Mouse (Mus musculus) brain, adult 2 months (tissue): ENCODE measurements around the gene 9130213A22Rik.
"Not testable (repeated sequence)": the region's sequence is repeated elsewhere in the genome, so short reads cannot be mapped to it uniquely, and the experiment has no call there.

Experiments
- DNase-seq: peaks from one replicate; pipeline ENCODE4 v3.0.0; 2011; ENCODE audit warnings: low read depth, low spot score

Gene 9130213A22Rik

GRCm38 (mm10) chr11:69093856-69094255, 28.5 kb downstream of the 9130213A22Rik start:
- DNase-seq = not testable (repeated sequence)

GRCm38 (mm10) chr11:69092871-69093270, 29.5 kb downstream of the 9130213A22Rik start:
- no peak for DNase-seq

- DNase-seq = peak; percentile 83
Measured at GRCm38 (mm10) chr11:69092386-69092751, 30.0 kb downstream of the 9130213A22Rik start.

- DNase-seq = no peak
Measured at GRCm38 (mm10) chr11:69091566-69092385, 30.6 kb downstream of the 9130213A22Rik start.

- no peak for DNase-seq
Measured at GRCm38 (mm10) chr11:69090367-69090766, 32.0 kb downstream of the 9130213A22Rik start.

- DNase-seq = no peak
Measured at GRCm38 (mm10) chr11:69089616-69090290, 32.6 kb downstream of the 9130213A22Rik start.

- peak; percentile 53 for DNase-seq
Measured at GRCm38 (mm10) chr11:69088856-69089615, 33.4 kb downstream of the 9130213A22Rik start.

- peak; percentile 94 for DNase-seq
Measured at GRCm38 (mm10) chr11:69088103-69088855, 34.1 kb downstream of the 9130213A22Rik start, which contains the start of gene Vamp2. TSS of gene Vamp2 (plus strand) at chr11:69088490.

GRCm38 (mm10) chr11:69087597-69087996, 34.8 kb downstream of the 9130213A22Rik start:
- no peak for DNase-seq

- peak; percentile 84 for DNase-seq
Measured at GRCm38 (mm10) chr11:69087082-69087481, 35.3 kb downstream of the 9130213A22Rik start.

- DNase-seq = peak; percentile 89
Measured at GRCm38 (mm10) chr11:69086390-69086789, 36.0 kb downstream of the 9130213A22Rik start.

- DNase-seq = no peak
Measured at GRCm38 (mm10) chr11:69085608-69086007, 36.8 kb downstream of the 9130213A22Rik start.

- no peak for DNase-seq
Measured at GRCm38 (mm10) chr11:69081613-69082012, 40.8 kb downstream of the 9130213A22Rik start.

- no peak for DNase-seq
Measured at GRCm38 (mm10) chr11:69080855-69081222, 41.5 kb downstream of the 9130213A22Rik start.

- DNase-seq = no peak
Measured at GRCm38 (mm10) chr11:69080102-69080854, 42.1 kb downstream of the 9130213A22Rik start.

- no peak for DNase-seq
Measured at GRCm38 (mm10) chr11:69078805-69079438, 43.5 kb downstream of the 9130213A22Rik start.

- DNase-seq = no peak
Measured at GRCm38 (mm10) chr11:69078041-69078440, 44.3 kb downstream of the 9130213A22Rik start.

GRCm38 (mm10) chr11:69077316-69077715, 45.1 kb downstream of the 9130213A22Rik start:
- no peak for DNase-seq

- DNase-seq = peak; percentile 43
Measured at GRCm38 (mm10) chr11:69076572-69076971, 45.8 kb downstream of the 9130213A22Rik start.
